Mouse (Mus musculus): ENCODE results near the gene Lnx2. TPM values are rescaled to one million over a fixed set of nuclear protein-coding genes. Genes with fewer than 3 reads are reported as not detected.

Gene Lnx2
- polyA plus RNA-seq, 1 experiment = 3.7 TPM

GRCm38 (mm10) chr5:146974781-146975123, 101.6 kb downstream of the Lnx2 start:
- Histone ChIP-seq H3K36me3 (ENCODE audit: control insufficient read depth, insufficient read depth) (no peaks in the 10 kb centered on the region), H3ac (ENCODE audit: control insufficient read depth, insufficient read length, low read depth) (no peak overlapping the region), H3K27me3 (ENCODE audit: control insufficient read depth, insufficient read depth, insufficient read length) (no peaks in the 10 kb centered on the region), H3K79me3 (ENCODE audit: low read depth) (no peaks in the 10 kb centered on the region), H3K79me2 (ENCODE audit: control insufficient read depth, insufficient read depth) (no peaks in the 10 kb centered on the region), H3K4me3 (ENCODE audit: insufficient read depth, poor library complexity, severe bottlenecking) (no peak overlapping the region)
- TF ChIP-seq CEBPB (IDR thresholded peaks at IDR 0.05; ENCODE audit: low read depth) (no peak), MAX (IDR thresholded peaks at IDR 0.05) (no peak), MYOD1 (IDR thresholded peaks at IDR 0.05; ENCODE audit: control insufficient read depth, insufficient read length, low read depth) (no peak), FOSL1 (IDR thresholded peaks at IDR 0.05; ENCODE audit: insufficient read depth, low read length, poor library complexity, severe bottlenecking) (no peak), CTCF (IDR thresholded peaks at IDR 0.05; ENCODE audit: control insufficient read depth, insufficient read depth, insufficient read length) (no peak), USF1 (IDR thresholded peaks at IDR 0.05; ENCODE audit: low read depth) (no peak), MYOG (IDR thresholded peaks at IDR 0.05; ENCODE audit: control insufficient read depth, extremely low read depth, insufficient read length) (no peak)

GRCm38 (mm10) chr5:146973858-146974780, 102.3 kb downstream of the Lnx2 start:
- no peak overlapping the region for H3K4me3 ChIP-seq (ENCODE audit: insufficient read depth, poor library complexity, severe bottlenecking)
- TF ChIP-seq CTCF (IDR thresholded peaks at IDR 0.05; ENCODE audit: control insufficient read depth, insufficient read depth, insufficient read length) = no peak
- TF ChIP-seq FOSL1 (IDR thresholded peaks at IDR 0.05; ENCODE audit: insufficient read depth, low read length, poor library complexity, severe bottlenecking) = no peak
- TF ChIP-seq MAX (IDR thresholded peaks at IDR 0.05) = no peak
- no peak for TF ChIP-seq MYOD1 (IDR thresholded peaks at IDR 0.05; ENCODE audit: control insufficient read depth, insufficient read length, low read depth)
- TF ChIP-seq MYOG (IDR thresholded peaks at IDR 0.05; ENCODE audit: control insufficient read depth, extremely low read depth, insufficient read length) = no peak
- TF ChIP-seq USF1 (IDR thresholded peaks at IDR 0.05; ENCODE audit: low read depth) = no peak
- no peak for TF ChIP-seq CEBPB (IDR thresholded peaks at IDR 0.05; ENCODE audit: low read depth)
- no peaks in the 10 kb centered on the region for H3K36me3 ChIP-seq (ENCODE audit: control insufficient read depth, insufficient read depth)
- no peaks in the 10 kb centered on the region for H3K27me3 ChIP-seq (ENCODE audit: control insufficient read depth, insufficient read depth, insufficient read length)
- H3K79me3 ChIP-seq (ENCODE audit: low read depth) = no peaks in the 10 kb centered on the region
- no peak overlapping the region for H3ac ChIP-seq (ENCODE audit: control insufficient read depth, insufficient read length, low read depth)
- no peaks in the 10 kb centered on the region for H3K79me2 ChIP-seq (ENCODE audit: control insufficient read depth, insufficient read depth)

GRCm38 (mm10) chr5:146973353-146973752, 103.0 kb downstream of the Lnx2 start:
- no peaks in the 10 kb centered on the region for H3K79me3 ChIP-seq (ENCODE audit: low read depth)
- H3K4me3 ChIP-seq (ENCODE audit: insufficient read depth, poor library complexity, severe bottlenecking) = no peak overlapping the region
- no peaks in the 10 kb centered on the region for H3K36me3 ChIP-seq (ENCODE audit: control insufficient read depth, insufficient read depth)
- no peaks in the 10 kb centered on the region for H3K79me2 ChIP-seq (ENCODE audit: control insufficient read depth, insufficient read depth)
- H3ac ChIP-seq (ENCODE audit: control insufficient read depth, insufficient read length, low read depth) = no peak overlapping the region
- TF ChIP-seq MAX (IDR thresholded peaks at IDR 0.05) = no peak
- TF ChIP-seq USF1 (IDR thresholded peaks at IDR 0.05; ENCODE audit: low read depth) = no peak
- no peak for TF ChIP-seq CTCF (IDR thresholded peaks at IDR 0.05; ENCODE audit: control insufficient read depth, insufficient read depth, insufficient read length)
- TF ChIP-seq FOSL1 (IDR thresholded peaks at IDR 0.05; ENCODE audit: insufficient read depth, low read length, poor library complexity, severe bottlenecking) = no peak
- no peak for TF ChIP-seq MYOD1 (IDR thresholded peaks at IDR 0.05; ENCODE audit: control insufficient read depth, insufficient read length, low read depth)
- no peak for TF ChIP-seq MYOG (IDR thresholded peaks at IDR 0.05; ENCODE audit: control insufficient read depth, extremely low read depth, insufficient read length)
- no peaks in the 10 kb centered on the region for H3K27me3 ChIP-seq (ENCODE audit: control insufficient read depth, insufficient read depth, insufficient read length)

- no peak for TF ChIP-seq USF1 (IDR thresholded peaks at IDR 0.05; ENCODE audit: low read depth)
- TF ChIP-seq CTCF (IDR thresholded peaks at IDR 0.05; ENCODE audit: control insufficient read depth, insufficient read depth, insufficient read length) = no peak
- Histone ChIP-seq H3K27me3 (ENCODE audit: control insufficient read depth, insufficient read depth, insufficient read length) (no peaks in the 10 kb centered on the region), H3K4me3 (ENCODE audit: insufficient read depth, poor library complexity, severe bottlenecking) (no peak overlapping the region), H3K79me2 (ENCODE audit: control insufficient read depth, insufficient read depth) (no peaks in the 10 kb centered on the region), H3K79me3 (ENCODE audit: low read depth) (no peaks in the 10 kb centered on the region), H3K36me3 (ENCODE audit: control insufficient read depth, insufficient read depth) (no peaks in the 10 kb centered on the region), H3ac (ENCODE audit: control insufficient read depth, insufficient read length, low read depth) (no peak overlapping the region)
These were observed 104.4 kb downstream of the Lnx2 start for GRCm38 (mm10) chr5:146971776-146972561.

GRCm38 (mm10) chr5:146968695-146969393, 107.5 kb downstream of the Lnx2 start:
- Histone ChIP-seq H3K36me3 (ENCODE audit: control insufficient read depth, insufficient read depth) (no peaks in the 10 kb centered on the region), H3K79me3 (ENCODE audit: low read depth) (no peaks in the 10 kb centered on the region), H3ac (ENCODE audit: control insufficient read depth, insufficient read length, low read depth) (no peak overlapping the region), H3K4me3 (ENCODE audit: insufficient read depth, poor library complexity, severe bottlenecking) (no peak overlapping the region), H3K79me2 (ENCODE audit: control insufficient read depth, insufficient read depth) (no peaks in the 10 kb centered on the region), H3K27me3 (ENCODE audit: control insufficient read depth, insufficient read depth, insufficient read length) (no peaks in the 10 kb centered on the region)
- TF ChIP-seq MYOG (IDR thresholded peaks at IDR 0.05; ENCODE audit: control insufficient read depth, extremely low read depth, insufficient read length) = no peak
- no peak for TF ChIP-seq CEBPB (IDR thresholded peaks at IDR 0.05; ENCODE audit: low read depth)
- no peak for TF ChIP-seq MAX (IDR thresholded peaks at IDR 0.05)
- no peak for TF ChIP-seq USF1 (IDR thresholded peaks at IDR 0.05; ENCODE audit: low read depth)
- TF ChIP-seq CTCF (IDR thresholded peaks at IDR 0.05; ENCODE audit: control insufficient read depth, insufficient read depth, insufficient read length) = no peak
- TF ChIP-seq FOSL1 (IDR thresholded peaks at IDR 0.05; ENCODE audit: insufficient read depth, low read length, poor library complexity, severe bottlenecking) = no peak
- TF ChIP-seq MYOD1 (IDR thresholded peaks at IDR 0.05; ENCODE audit: control insufficient read depth, insufficient read length, low read depth) = no peak

Other genes starting within 250 kb of the Lnx2 start
- 486 TPM for gene Rpl21, start 243.7 kb downstream of the Lnx2 start, polyA plus RNA-seq (2012; fragmentation: generic; extraction: Trizol)
- 35.3 TPM for gene Rasl11a, start 231.5 kb downstream of the Lnx2 start, polyA plus RNA-seq (2012; fragmentation: generic; extraction: Trizol)
- 96.4 TPM for gene Gtf3a, start 127.9 kb downstream of the Lnx2 start, polyA plus RNA-seq (2012; fragmentation: generic; extraction: Trizol)
- gene Mtif3, start 112.8 kb downstream of the Lnx2 start, polyA plus RNA-seq (2012; fragmentation: generic; extraction: Trizol) = 17.1 TPM
- 115 TPM for gene Polr1d, start 464 bp upstream of the Lnx2 start, polyA plus RNA-seq (2012; fragmentation: generic; extraction: Trizol)
- not detected for gene Gsx1, start 112.1 kb upstream of the Lnx2 start, polyA plus RNA-seq (2012; fragmentation: generic; extraction: Trizol)
- not detected for gene Pdx1, start 193.4 kb upstream of the Lnx2 start, polyA plus RNA-seq (2012; fragmentation: generic; extraction: Trizol)
- not detected for gene Cdx2, start 230.7 kb upstream of the Lnx2 start, polyA plus RNA-seq (2012; fragmentation: generic; extraction: Trizol)
- not detected for gene Urad, start 245.9 kb upstream of the Lnx2 start, polyA plus RNA-seq (2012; fragmentation: generic; extraction: Trizol)

Measured in C2C12 (cell line).